Mouse (Mus musculus) gastrocnemius, postnatal 36 days (tissue): Measurements from ENCODE around the gene Dcdc2b. TPM values are rescaled to one million over a fixed set of nuclear protein-coding genes. Genes with fewer than 3 reads are reported as not detected.

ENCODE experiments used
- DNase-seq, 2 experiments: peaks; one replicate each; pipeline ENCODE4 v3.0.0; 2022
- intact Hi-C: fragments of 180-260 bp; cut with DNase I; formaldehyde crosslinking; loops from one replicate; pipeline ENCODE4 v1.15.1; 2025
- total RNA-seq, 2 experiments: library from RNA; stranded (reverse); gene quantifications; 2 replicates each; pipeline ENCODE4 v1.2.3; 2021

Dcdc2b gene
- total RNA-seq, 2 experiments from 2014 or later: 0.51 to 0.62 TPM

DNA sequence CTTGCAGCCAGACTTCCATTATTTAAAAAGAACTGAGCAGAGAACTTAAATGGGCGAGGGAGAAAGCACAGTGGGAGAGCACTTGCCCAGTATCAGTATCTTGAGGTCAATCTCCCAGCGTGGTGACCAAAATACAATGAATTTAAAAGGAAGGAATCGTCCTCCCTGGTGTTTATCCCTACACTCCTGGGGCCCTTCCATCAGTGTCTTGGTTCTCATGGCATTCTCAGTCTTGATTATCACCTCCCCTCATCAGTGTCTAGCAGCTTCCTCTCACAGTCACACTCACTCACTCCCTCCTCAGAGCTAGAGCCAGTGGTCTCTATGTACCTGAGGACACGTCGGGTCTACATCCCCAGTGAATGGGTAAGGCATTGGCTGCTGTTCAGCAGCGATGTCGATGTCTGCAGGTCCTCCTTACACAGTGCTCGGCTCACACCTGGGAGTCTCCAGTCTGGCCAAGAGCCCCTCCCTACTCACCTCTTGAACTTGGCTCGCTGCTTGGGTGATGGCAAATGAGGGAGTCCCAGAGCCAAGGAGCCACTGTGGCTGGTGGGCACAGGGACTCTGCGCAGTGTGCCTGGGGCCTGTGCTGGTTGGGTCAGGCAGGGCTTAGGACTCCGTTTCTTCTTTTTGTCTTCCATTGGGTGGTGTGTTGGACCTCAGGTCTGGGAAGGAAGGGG, 8.2 kb upstream of the Dcdc2b start:
- no peak for DNase-seq
- intact Hi-C loops: no loop called here

GRCm38 (mm10) chr4:129621283-129621841, 7.3 kb upstream of the Dcdc2b start:
- intact Hi-C loops: no loop called here

DNA sequence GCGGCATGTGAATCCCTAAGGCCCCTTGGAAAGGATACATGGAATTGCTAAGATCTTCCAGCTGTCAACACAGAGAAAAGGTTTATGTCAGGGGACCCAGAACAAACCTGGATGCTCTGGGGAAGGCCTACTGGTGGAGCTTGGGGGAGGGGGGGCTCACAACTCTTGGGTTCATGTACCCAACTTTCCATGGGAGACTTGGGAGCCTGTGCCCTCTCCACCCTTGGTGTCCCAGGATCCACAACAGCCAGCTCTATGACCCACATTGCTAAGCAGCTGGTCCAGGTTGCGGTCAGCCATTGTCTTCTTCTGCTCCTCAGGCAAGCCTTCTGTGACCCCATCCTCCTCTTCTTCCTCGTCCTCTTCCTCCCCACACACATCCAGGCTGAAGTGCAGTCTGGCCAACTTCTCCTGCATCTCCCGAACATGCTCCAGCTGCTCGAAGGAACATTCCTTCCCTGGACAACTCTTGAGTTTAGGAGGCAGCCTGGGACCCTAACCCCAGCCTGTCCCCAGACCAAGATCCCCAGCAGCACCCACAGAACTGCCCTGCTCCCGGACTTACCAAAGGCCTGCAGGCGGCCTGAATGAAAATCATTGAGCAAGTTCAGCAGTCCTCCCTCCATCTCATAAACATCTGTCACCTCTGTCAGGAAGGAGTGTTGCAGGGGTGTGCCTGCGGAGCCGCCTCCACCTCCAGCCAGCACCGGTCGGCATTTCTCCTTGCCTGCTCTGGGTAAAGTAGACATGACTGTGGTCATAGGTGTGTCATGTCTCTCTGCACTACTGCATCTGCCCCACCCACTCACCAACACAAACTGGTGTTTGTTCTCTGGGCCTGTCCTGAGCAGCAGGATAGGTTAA, 6.6 kb upstream of the Dcdc2b start:
- DNase-seq: no peak
- intact Hi-C loops: no loop called here

More at GRCm38 (mm10) chr4:129621283-129621841, 7.3 kb upstream of the Dcdc2b start:
- DNase-seq: peak in 1 of 2 experiments; percentile 38

- intact Hi-C loops: no loop called here
- peak; percentile 95 to 98 for DNase-seq
Observed at GRCm38 (mm10) chr4:129618786-129619691, 5.0 kb upstream of the Dcdc2b start, which contains the start of gene Iqcc. TSS of gene Iqcc (minus strand) at chr4:129619099.

GRCm38 (mm10) chr4:129618031-129618430, 4.0 kb upstream of the Dcdc2b start:
- intact Hi-C loops: no loop called here
- no peak for DNase-seq

- DNase-seq: no peak
- intact Hi-C loops: no loop called here
Observed at GRCm38 (mm10) chr4:129617121-129617641, 3.1 kb upstream of the Dcdc2b start.

DNA sequence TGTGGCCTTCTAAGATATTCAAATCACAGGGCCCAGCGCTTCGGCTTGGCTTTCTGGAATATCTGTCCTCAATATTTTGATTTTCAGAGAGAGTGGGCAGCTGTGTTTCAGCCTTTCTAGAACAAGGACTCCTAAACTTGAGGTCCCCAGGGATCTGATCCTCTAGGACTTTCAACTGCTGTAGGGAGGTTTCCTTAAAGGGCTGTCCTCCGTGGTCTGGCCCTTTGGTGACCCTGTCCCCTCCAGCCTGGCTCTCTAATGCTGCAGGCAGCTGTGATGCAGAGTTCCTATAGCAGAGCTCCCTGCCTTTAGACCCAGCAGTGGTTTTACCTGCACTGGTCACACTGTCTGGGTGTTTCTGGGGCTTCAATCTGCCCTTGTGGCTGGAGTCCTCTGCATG, 2.6 kb upstream of the Dcdc2b start:
- intact Hi-C loops: no loop called here
- no peak for DNase-seq

DNA sequence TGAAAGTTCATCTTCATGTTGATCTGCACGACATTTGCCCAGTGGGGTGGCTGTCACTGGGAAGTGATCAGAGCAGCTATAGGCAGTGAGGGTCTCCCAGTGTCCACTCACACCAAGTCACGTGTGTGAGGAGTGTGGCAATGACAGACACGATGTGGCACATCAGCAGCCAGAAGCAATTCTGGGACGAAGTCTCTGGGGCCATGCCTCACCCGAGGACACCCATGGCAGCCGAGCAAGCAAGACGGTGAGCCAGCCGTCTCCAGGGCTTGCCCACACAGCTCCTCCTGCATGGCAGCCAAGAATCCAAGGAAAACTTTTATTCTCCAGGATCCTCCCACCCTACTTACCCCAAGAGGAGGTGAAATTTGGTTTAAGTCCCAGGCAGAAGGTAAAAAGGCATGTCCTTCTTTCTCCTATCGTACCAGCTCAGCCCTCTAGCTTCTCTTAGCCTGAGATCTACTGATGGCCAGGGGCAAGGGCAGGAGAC, 1.8 kb upstream of the Dcdc2b start:
- intact Hi-C loops: no loop called here
- DNase-seq: no peak

GRCm38 (mm10) chr4:129610472-129610871, 3.6 kb downstream of the Dcdc2b start:
- intact Hi-C loops: no loop called here
- DNase-seq: no peak

DNA sequence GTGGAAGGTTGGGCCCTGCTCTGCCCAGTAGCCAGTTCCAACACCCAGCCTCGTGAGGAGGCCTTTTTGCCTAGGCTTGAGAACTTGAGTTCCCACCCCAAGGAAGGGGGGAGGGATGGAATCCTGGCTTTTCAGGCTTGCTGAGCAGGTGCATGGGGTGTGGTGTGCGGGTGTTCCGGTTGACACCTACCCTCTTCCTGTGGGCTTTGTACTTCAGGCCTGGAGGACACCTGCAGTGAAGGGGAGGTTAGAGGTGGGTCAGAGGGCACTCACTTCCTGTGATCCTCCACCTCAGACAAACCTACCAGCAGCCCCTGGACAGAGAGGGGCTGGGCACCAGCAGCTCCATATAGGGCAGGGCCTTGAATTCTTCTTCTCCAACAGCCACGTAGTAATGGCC, 4.0 kb downstream of the Dcdc2b start:
- no peak for DNase-seq
- intact Hi-C loops: no loop called here

GRCm38 (mm10) chr4:129609139-129609631, 4.9 kb downstream of the Dcdc2b start:
- intact Hi-C loops: loop anchor here (2.0 kb wide), 1 partner anchor 24 kb away; no protein-coding TSS in a partner anchor
- DNase-seq: no peak

DNA sequence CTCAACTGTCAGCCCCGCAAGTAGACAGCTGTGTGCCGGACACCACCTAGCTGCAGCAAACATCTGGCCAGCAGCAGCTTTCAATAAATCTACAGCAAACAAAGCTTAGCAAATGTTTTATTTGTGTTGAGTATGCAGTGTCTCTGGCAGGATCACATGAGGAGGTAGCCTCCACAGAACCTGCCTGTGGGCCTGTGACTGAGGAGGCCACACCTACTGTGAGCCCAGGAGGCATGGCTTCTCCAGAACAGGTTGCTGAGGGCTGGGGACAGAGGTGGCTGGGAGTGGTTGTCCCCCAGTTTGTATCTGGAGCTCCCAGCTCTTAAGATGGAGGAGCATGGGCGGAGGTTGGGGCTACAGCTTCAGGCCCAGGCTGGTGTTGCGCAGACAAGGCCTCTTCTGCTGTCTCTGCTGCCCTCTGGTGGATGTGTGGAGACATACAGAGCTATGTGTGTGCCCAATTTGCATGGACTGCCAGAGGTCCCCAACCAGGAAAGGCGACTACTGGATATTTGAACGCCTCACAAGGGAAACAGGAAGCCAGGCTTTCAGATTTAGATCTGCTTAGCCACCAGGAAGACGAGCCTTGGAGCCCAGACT, 5.5 kb downstream of the Dcdc2b start:
- peak in 1 of 2 experiments; percentile 76 for DNase-seq
- intact Hi-C loops: loop anchor here (2.0 kb wide), 1 partner anchor 24 kb away; no protein-coding TSS in a partner anchor

- DNase-seq: peak; percentile 69 to 75
- intact Hi-C loops: loop anchor here (5.0 kb wide), 1 partner anchor 58 kb away; the partner anchor contains the start of gene Hdac1
Observed at GRCm38 (mm10) chr4:129600233-129601158, 13.6 kb downstream of the Dcdc2b start, which contains the start of the genes Eif3i and Tmem234. TSS of gene Eif3i (minus strand) at chr4:129600648. TSS of gene Tmem234 (plus strand) at chr4:129600668.

DNA sequence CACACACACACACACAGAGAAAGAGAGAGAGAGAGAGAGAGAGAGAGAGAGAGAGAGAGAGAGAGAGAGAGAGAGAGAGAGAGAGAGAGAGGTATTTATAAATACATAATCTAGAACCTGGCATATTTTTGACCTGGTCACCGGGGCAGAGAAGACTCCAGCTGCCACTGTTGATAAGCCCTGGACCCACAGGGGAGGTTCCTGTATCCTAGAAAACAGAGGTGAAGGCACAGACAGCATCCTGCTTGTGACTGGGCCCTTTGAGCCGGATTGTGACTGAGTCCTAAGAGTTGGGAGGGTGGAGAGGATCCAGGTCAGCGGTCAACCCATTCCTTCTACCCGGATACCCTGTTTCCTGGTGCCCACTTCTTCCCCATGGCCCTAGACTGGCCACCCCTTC, 25.2 kb downstream of the Dcdc2b start:
- no peak for DNase-seq

DNA sequence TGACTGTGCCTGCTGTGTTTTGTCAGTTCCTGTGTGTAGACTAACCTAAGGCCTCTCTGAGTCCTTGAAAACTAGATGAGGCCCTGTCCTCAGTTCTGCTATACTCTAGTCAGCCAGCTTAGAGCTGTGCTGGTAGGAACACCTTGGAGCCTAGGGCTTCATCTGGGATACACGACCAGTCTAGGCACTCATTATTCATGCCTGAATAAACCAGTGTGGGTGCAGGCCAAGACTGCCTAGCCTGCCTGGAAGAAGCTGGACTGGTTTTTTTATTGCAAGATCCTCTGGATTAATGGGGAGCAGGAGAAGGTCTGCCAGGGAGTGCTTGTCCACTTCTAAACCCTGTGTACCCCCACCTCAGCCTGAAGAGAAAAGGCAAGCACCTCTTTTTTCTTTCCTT, 27.1 kb downstream of the Dcdc2b start:
- DNase-seq: no peak
- intact Hi-C loops: no loop called here

More for the DNA sequence above, 25.2 kb downstream of the Dcdc2b start:
- intact Hi-C loops: no loop called here

GRCm38 (mm10) chr4:129585773-129586172, 28.3 kb downstream of the Dcdc2b start:
- intact Hi-C loops: loop anchor here (2.0 kb wide), 1 partner anchor 23 kb away; no protein-coding TSS in a partner anchor

GRCm38 (mm10) chr4:129584884-129585608, 29.0 kb downstream of the Dcdc2b start:
- peak; percentile 79 to 87 for DNase-seq
- intact Hi-C loops: loop anchor here (2.0 kb wide), 1 partner anchor 24 kb away; no protein-coding TSS in a partner anchor

More at GRCm38 (mm10) chr4:129585773-129586172, 28.3 kb downstream of the Dcdc2b start:
- no peak for DNase-seq
